Mouse (Mus musculus): ENCODE measurements around the gene Gp2. TPM values are rescaled to one million over a fixed set of nuclear protein-coding genes. Genes with fewer than 3 reads are reported as not detected.

Gene Gp2
- polyA plus RNA-seq, 1 experiment from 2014 or later, result 0.17 TPM

- H3K36me3 ChIP-seq (ENCODE audit: control insufficient read depth, insufficient read depth), result no peaks in the 10 kb centered on the region
- H3K4me1 ChIP-seq (replicated peaks; ENCODE audit: control insufficient read depth, insufficient read depth, low read length), result no peaks in the 10 kb centered on the region
- no peak overlapping the region for H3K4me3 ChIP-seq (ENCODE audit: low read depth, low read length)
- no peaks in the 10 kb centered on the region for H3K27me3 ChIP-seq (replicated peaks; ENCODE audit: control insufficient read depth, insufficient read depth, low read length)
- WGBS, result 37% methylated on average over 13 of the region's 13 CpGs
- H3K4me2 ChIP-seq (replicated peaks; ENCODE audit: low read depth), result peak overlapping the region; percentile 13; the same call in 1 of the 2 replicates
- no peak for TF ChIP-seq CTCF (IDR thresholded peaks at IDR 0.05; ENCODE audit: low read depth)
- no peak overlapping the region for H3K27ac ChIP-seq (ENCODE audit: low read depth, low read length)
- peak; percentile 78 for ATAC-seq
- H3K9ac ChIP-seq (ENCODE audit: low read depth, low read length), result no peak overlapping the region
- H3K9me3 ChIP-seq (ENCODE audit: control insufficient read depth), result no peaks in the 10 kb centered on the region
Observed at GRCm38 (mm10) chr7:119394050-119394732, 64.9 kb downstream of the Gp2 start.

Other genes with a start within 250 kb of the Gp2 start
- gene Umod, start 20.0 kb upstream of the Gp2 start, polyA plus RNA-seq (2015; fragmentation: Nextera tagmentation; extraction: Ambion mirVana), result not detected in 2 replicates
- gene Acsm5, start 60.2 kb upstream of the Gp2 start, polyA plus RNA-seq (2015; fragmentation: Nextera tagmentation; extraction: Ambion mirVana), result not detected in 2 replicates
- gene Pdilt, start 64.2 kb upstream of the Gp2 start, polyA plus RNA-seq (2015; fragmentation: Nextera tagmentation; extraction: Ambion mirVana), result not detected in 2 replicates
- gene Acsm2, start 95.1 kb upstream of the Gp2 start, polyA plus RNA-seq (2015; fragmentation: Nextera tagmentation; extraction: Ambion mirVana), result not detected in 2 replicates
- not detected in 2 replicates for gene Acsm1, start 147.7 kb upstream of the Gp2 start, polyA plus RNA-seq (2015; fragmentation: Nextera tagmentation; extraction: Ambion mirVana)
- gene Acsm4, start 230.7 kb upstream of the Gp2 start, polyA plus RNA-seq (2015; fragmentation: Nextera tagmentation; extraction: Ambion mirVana), result not detected in 2 replicates